Mouse (Mus musculus) forebrain, embryonic 10.5 days (tissue): ENCODE results near the gene Pkdcc. TPM values are rescaled to one million over a fixed set of nuclear protein-coding genes. Genes with fewer than 3 reads are reported as not detected.

Source experiments
- DNase-seq: peaks from one replicate; pipeline ENCODE4 v3.0.0-alpha.2; 2017; ENCODE audit warnings: low spot score; ENCODE audit errors: extremely low spot score
- H3K27ac ChIP-seq: fragments of 300-500 bp; sonication (generic); 2 replicates; pipeline ENCODE4 v1.5.1; 2016; ENCODE audit warnings: mild to moderate bottlenecking
- H3K27me3 ChIP-seq: fragments of 300-500 bp; sonication (generic); 2 replicates; pipeline ENCODE4 v1.6.1; 2016; ENCODE audit warnings: mild to moderate bottlenecking; ENCODE audit not compliant: poor library complexity, severe bottlenecking
- H3K36me3 ChIP-seq: fragments of 300-500 bp; sonication (generic); replicated peaks from 2 replicates; pipeline ENCODE4 v1.6.1; 2016; ENCODE audit warnings: mild to moderate bottlenecking, moderate library complexity
- H3K4me1 ChIP-seq: fragments of 300-500 bp; sonication (generic); 2 replicates; pipeline ENCODE4 v1.6.1; 2016
- H3K4me3 ChIP-seq: fragments of 300-500 bp; sonication (generic); 2 replicates; pipeline ENCODE4 v1.5.1; 2016; ENCODE audit warnings: mild to moderate bottlenecking, moderate library complexity
- H3K9me3 ChIP-seq: fragments of 300-500 bp; sonication (generic); 2 replicates; pipeline ENCODE4 v1.6.1; 2016; ENCODE audit warnings: mild to moderate bottlenecking, moderate library complexity
- WGBS: fragments of 180-500 bp; shearing (Covaris S2); methylation state at CpG from one replicate; pipeline ENCODE4 v1.1.7; 2016; 5-methylcytosine and 5-hydroxymethylcytosine counted together
- polyA plus RNA-seq: library from polyadenylated mRNA; unstranded; fragments of >200 nt; fragmentation: Nextera tagmentation; extraction: Ambion mirVana; gene quantifications from 2 replicates; pipeline ENCODE4 v1.2.1, GENCODE M21; 2016

Pkdcc gene
- polyA plus RNA-seq, 1 experiment from 2014 or later, result 6.2 TPM

GRCm38 (mm10) chr17:83272641-83273040, 57.5 kb downstream of the Pkdcc start:
- H3K27me3 ChIP-seq, result peaks cover 44% of the 10 kb centered on the region
- H3K36me3 ChIP-seq, result no peaks in the 10 kb centered on the region
- WGBS, result 71% methylated on average over 8 of the region's 8 CpGs
- H3K27ac ChIP-seq, result no peak overlapping the region
- H3K9me3 ChIP-seq, result no peaks in the 10 kb centered on the region
- no peak for DNase-seq
- no peak overlapping the region for H3K4me3 ChIP-seq
- H3K4me1 ChIP-seq, result peaks cover 40% of the 10 kb centered on the region

DNA sequence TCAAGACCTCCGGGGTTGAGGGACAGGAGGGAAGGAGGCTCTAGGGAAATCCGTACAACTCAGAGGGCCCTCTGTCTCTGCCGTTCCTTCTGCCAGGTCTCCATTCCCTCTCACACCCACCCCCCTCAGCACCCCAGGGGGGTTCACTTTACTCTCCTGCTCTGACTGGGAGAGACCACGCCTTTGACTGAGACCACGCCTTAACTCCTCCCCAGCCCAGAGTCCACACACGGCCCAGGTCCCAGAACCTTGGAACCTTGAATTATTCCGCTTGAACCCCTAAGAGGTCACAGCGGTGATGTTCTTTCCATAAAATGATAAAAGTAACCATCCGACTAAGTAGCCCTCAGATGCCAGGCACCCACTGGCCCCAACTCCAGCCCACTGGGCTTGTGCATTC, 58.5 kb downstream of the Pkdcc start:
- Histone ChIP-seq H3K36me3 (no peaks in the 10 kb centered on the region), H3K9me3 (no peaks in the 10 kb centered on the region), H3K4me1 (peaks cover 46% of the 10 kb centered on the region), H3K27ac (peak overlapping the region; percentile 44; the same call in 1 of the 2 replicates), H3K27me3 (peaks cover 44% of the 10 kb centered on the region), H3K4me3 (peak overlapping the region; percentile 9; the same call in 1 of the 2 replicates)
- no peak for DNase-seq
- WGBS, result 18% methylated on average over 9 of the region's 9 CpGs

- peaks cover 51% of the 10 kb centered on the region for H3K4me1 ChIP-seq
- H3K4me3 ChIP-seq, result no peak overlapping the region
- H3K27ac ChIP-seq, result no peak overlapping the region
- DNase-seq, result no peak
- H3K27me3 ChIP-seq, result peaks cover 49% of the 10 kb centered on the region
- H3K9me3 ChIP-seq, result no peaks in the 10 kb centered on the region
- WGBS, result 63% methylated on average over 4 of the region's 4 CpGs
- H3K36me3 ChIP-seq, result no peaks in the 10 kb centered on the region
These were observed 59.0 kb downstream of the Pkdcc start for GRCm38 (mm10) chr17:83274101-83274500.

Other genes with a start within 250 kb of the Pkdcc start
- gene Eml4, start 135.6 kb downstream of the Pkdcc start, polyA plus RNA-seq, result 40.6 and 41.6 TPM in 2 replicates